Mouse (Mus musculus): Measurements from ENCODE around the gene Zan.

DNA sequence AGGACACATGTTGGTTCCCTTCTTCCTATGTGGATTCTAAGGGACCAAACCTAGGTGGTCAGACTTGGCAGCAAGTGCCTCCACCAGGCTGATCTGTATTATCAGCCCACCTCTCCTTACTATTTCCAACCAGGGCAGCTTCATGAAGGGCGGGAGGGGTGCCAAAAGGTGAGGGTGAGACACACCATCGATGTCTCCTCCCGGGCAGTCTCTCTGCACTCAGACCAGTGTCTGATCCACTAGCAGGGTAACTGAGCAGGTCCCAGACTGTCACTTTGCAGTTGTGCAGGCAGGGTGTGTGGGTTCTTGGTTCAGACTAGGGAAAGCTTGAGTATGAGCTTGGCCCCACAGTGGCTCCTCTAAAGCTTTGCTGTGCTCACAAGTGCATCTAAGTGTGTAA lies 37.9 kb upstream of the Zan start:
- no peak for TF ChIP-seq CTCF (IDR thresholded peaks at IDR 0.05; ENCODE audit: insufficient read depth, low read length)
- no peak for TF ChIP-seq POLR2A (IDR thresholded peaks at IDR 0.05; ENCODE audit: borderline replicate concordance, extremely low read depth, low read depth, low read length)

Data from lung, adult 2 months (tissue).